ENCODE assay signal across 11 mouse cellular contexts in genomic region chr14:47572707-47573106, GRCm38 (mm10).
"Had no signal": no experiment of that assay in that cellular context is flagged by ENCODE, and none has a peak within 500 bp of the region (broad histone marks: within the 10 kb centered on the region; RNA-seq: fewer than 3 reads in every experiment).

No protein-coding gene starts in this region.

- ATAC-seq: intestine, postnatal 0 days; liver, embryonic 12.5 days had no signal

- DNase-seq: kidney, adult 8-10 months; kidney, postnatal 25 days; layer of hippocampus, postnatal 36 days; right cerebral cortex, adult 18-20 months; right cerebral cortex, postnatal 25 days; thymus, adult 18-20 months; thymus, postnatal 25 days had no signal

- H3K4me2 ChIP-seq: limb, embryonic 15.5 days; liver, embryonic 12.5 days; midbrain, embryonic 12.5 days had no signal

- H3K27ac ChIP-seq: limb, embryonic 15.5 days; liver, embryonic 12.5 days; midbrain, embryonic 12.5 days had no signal

- H3K9me3 ChIP-seq: limb, embryonic 15.5 days; liver, embryonic 12.5 days; midbrain, embryonic 12.5 days had no signal

- H3K9ac ChIP-seq: limb, embryonic 15.5 days; liver, embryonic 12.5 days; midbrain, embryonic 12.5 days had no signal

- H3K27me3 ChIP-seq: limb, embryonic 15.5 days; midbrain, embryonic 12.5 days had no signal

- H3K4me1 ChIP-seq: limb, embryonic 15.5 days had no signal

- H3K36me3 ChIP-seq: limb, embryonic 15.5 days; liver, embryonic 12.5 days; midbrain, embryonic 12.5 days had no signal

- H3K4me3 ChIP-seq: limb, embryonic 15.5 days; liver, embryonic 12.5 days; midbrain, embryonic 12.5 days had no signal
